Mouse (Mus musculus): Measurements from ENCODE around the gene Rhag. TPM values are rescaled to one million over a fixed set of nuclear protein-coding genes. Genes with fewer than 3 reads are reported as not detected.
A peak's percentile ranks its signal among the peaks of the same experiment; 100 is the strongest.

Gene Rhag
- 0.23 and 0.40 TPM in 2 replicates for polyA plus RNA-seq (2014; fragmentation: Nextera tagmentation; extraction: Ambion mirVana)

GRCm38 (mm10) chr17:40810934-40811333 lies at the start of gene Rhag:
TSS of gene Rhag (plus strand) at chr17:40811126.
- Histone ChIP-seq H3K27me3 (ENCODE audit: control insufficient read depth, insufficient read depth, low read length) (no peaks in the 10 kb centered on the region), H3K4me2 (replicated peaks; ENCODE audit: low read depth, low read length) (no peak within 1 kb of the TSS), H3K4me3 (ENCODE audit: low read length) (no peak within 1 kb of the TSS), H3K27ac (ENCODE audit: low read depth, low read length) (no peak within 1 kb of the TSS), H3K9ac (ENCODE audit: low read depth, low read length) (no peak within 1 kb of the TSS), H3K9me3 (ENCODE audit: control insufficient read depth, low read length) (no peaks in the 10 kb centered on the region), H3K4me1 (ENCODE audit: control insufficient read depth, insufficient read depth, low read length) (no peaks in the 10 kb centered on the region), H3K36me3 (ENCODE audit: control insufficient read depth, insufficient read depth, low read length) (no peaks in the 10 kb centered on the region)
- no peak for ATAC-seq (ENCODE audit: low FRiP score, low TSS enrichment)
- 59% methylated on average over 1 of the region's 1 CpGs for WGBS

- Histone ChIP-seq H3K27ac (ENCODE audit: low read depth, low read length) (no peak overlapping the region), H3K4me3 (ENCODE audit: low read length) (no peak overlapping the region), H3K9ac (ENCODE audit: low read depth, low read length) (no peak overlapping the region), H3K9me3 (ENCODE audit: control insufficient read depth, low read length) (no peaks in the 10 kb centered on the region), H3K36me3 (ENCODE audit: control insufficient read depth, insufficient read depth, low read length) (no peaks in the 10 kb centered on the region), H3K27me3 (ENCODE audit: control insufficient read depth, insufficient read depth, low read length) (no peaks in the 10 kb centered on the region), H3K4me1 (ENCODE audit: control insufficient read depth, insufficient read depth, low read length) (no peaks in the 10 kb centered on the region), H3K4me2 (replicated peaks; ENCODE audit: low read depth, low read length) (no peak overlapping the region)
- ATAC-seq (ENCODE audit: low FRiP score, low TSS enrichment) = no peak
- WGBS = 83% methylated on average over 4 of the region's 4 CpGs
Observed at GRCm38 (mm10) chr17:40763662-40764061, 47.3 kb upstream of the Rhag start.

- Histone ChIP-seq H3K9ac (ENCODE audit: low read depth, low read length) (no peak overlapping the region), H3K4me2 (replicated peaks; ENCODE audit: low read depth, low read length) (no peak overlapping the region), H3K36me3 (ENCODE audit: control insufficient read depth, insufficient read depth, low read length) (no peaks in the 10 kb centered on the region), H3K27ac (ENCODE audit: low read depth, low read length) (no peak overlapping the region), H3K27me3 (ENCODE audit: control insufficient read depth, insufficient read depth, low read length) (no peaks in the 10 kb centered on the region), H3K4me1 (ENCODE audit: control insufficient read depth, insufficient read depth, low read length) (no peaks in the 10 kb centered on the region), H3K4me3 (ENCODE audit: low read length) (no peak overlapping the region), H3K9me3 (ENCODE audit: control insufficient read depth, low read length) (no peaks in the 10 kb centered on the region)
- whole genome bisulfite sequencing = 89% methylated on average over 1 of the region's 1 CpGs
- ATAC-seq (ENCODE audit: low FRiP score, low TSS enrichment) = no peak
Observed at GRCm38 (mm10) chr17:40767120-40767519, 43.8 kb upstream of the Rhag start.

- H3K27ac ChIP-seq (ENCODE audit: low read depth, low read length) = no peak overlapping the region
- H3K4me1 ChIP-seq (ENCODE audit: control insufficient read depth, insufficient read depth, low read length) = no peaks in the 10 kb centered on the region
- no peaks in the 10 kb centered on the region for H3K27me3 ChIP-seq (ENCODE audit: control insufficient read depth, insufficient read depth, low read length)
- no peak for ATAC-seq (ENCODE audit: low FRiP score, low TSS enrichment)
- H3K9ac ChIP-seq (ENCODE audit: low read depth, low read length) = no peak overlapping the region
- no peak overlapping the region for H3K4me2 ChIP-seq (replicated peaks; ENCODE audit: low read depth, low read length)
- no peaks in the 10 kb centered on the region for H3K36me3 ChIP-seq (ENCODE audit: control insufficient read depth, insufficient read depth, low read length)
- no peaks in the 10 kb centered on the region for H3K9me3 ChIP-seq (ENCODE audit: control insufficient read depth, low read length)
- no peak overlapping the region for H3K4me3 ChIP-seq (ENCODE audit: low read length)
Observed at GRCm38 (mm10) chr17:40789877-40790276, 21.0 kb upstream of the Rhag start.

- 56% methylated on average over 20 of the region's 20 CpGs for WGBS
- H3K27ac ChIP-seq (ENCODE audit: low read depth, low read length) = no peak overlapping the region
- H3K4me3 ChIP-seq (ENCODE audit: low read length) = no peak overlapping the region
- ATAC-seq (ENCODE audit: low FRiP score, low TSS enrichment) = no peak
- H3K4me1 ChIP-seq (ENCODE audit: control insufficient read depth, insufficient read depth, low read length) = no peaks in the 10 kb centered on the region
- H3K9me3 ChIP-seq (ENCODE audit: control insufficient read depth, low read length) = no peaks in the 10 kb centered on the region
- no peaks in the 10 kb centered on the region for H3K36me3 ChIP-seq (ENCODE audit: control insufficient read depth, insufficient read depth, low read length)
- H3K9ac ChIP-seq (ENCODE audit: low read depth, low read length) = no peak overlapping the region
- no peak overlapping the region for H3K4me2 ChIP-seq (replicated peaks; ENCODE audit: low read depth, low read length)
- no peaks in the 10 kb centered on the region for H3K27me3 ChIP-seq (ENCODE audit: control insufficient read depth, insufficient read depth, low read length)
Observed at GRCm38 (mm10) chr17:40793921-40794854, 16.7 kb upstream of the Rhag start.

GRCm38 (mm10) chr17:40802707-40803340 lies 8.1 kb upstream of the Rhag start:
- Histone ChIP-seq H3K9ac (ENCODE audit: low read depth, low read length) (no peak overlapping the region), H3K9me3 (ENCODE audit: control insufficient read depth, low read length) (no peaks in the 10 kb centered on the region), H3K4me3 (ENCODE audit: low read length) (no peak overlapping the region), H3K36me3 (ENCODE audit: control insufficient read depth, insufficient read depth, low read length) (no peaks in the 10 kb centered on the region), H3K4me2 (replicated peaks; ENCODE audit: low read depth, low read length) (no peak overlapping the region), H3K4me1 (ENCODE audit: control insufficient read depth, insufficient read depth, low read length) (no peaks in the 10 kb centered on the region), H3K27me3 (ENCODE audit: control insufficient read depth, insufficient read depth, low read length) (no peaks in the 10 kb centered on the region), H3K27ac (ENCODE audit: low read depth, low read length) (no peak overlapping the region)
- WGBS = 88% methylated on average over 3 of the region's 3 CpGs
- no peak for ATAC-seq (ENCODE audit: low FRiP score, low TSS enrichment)

- H3K27me3 ChIP-seq (ENCODE audit: control insufficient read depth, insufficient read depth, low read length) = no peaks in the 10 kb centered on the region
- 33% methylated on average over 3 of the region's 3 CpGs for WGBS
- no peaks in the 10 kb centered on the region for H3K36me3 ChIP-seq (ENCODE audit: control insufficient read depth, insufficient read depth, low read length)
- no peaks in the 10 kb centered on the region for H3K4me1 ChIP-seq (ENCODE audit: control insufficient read depth, insufficient read depth, low read length)
- no peak overlapping the region for H3K27ac ChIP-seq (ENCODE audit: low read depth, low read length)
- H3K9ac ChIP-seq (ENCODE audit: low read depth, low read length) = no peak overlapping the region
- no peak overlapping the region for H3K4me3 ChIP-seq (ENCODE audit: low read length)
- no peak for ATAC-seq (ENCODE audit: low FRiP score, low TSS enrichment)
- H3K4me2 ChIP-seq (replicated peaks; ENCODE audit: low read depth, low read length) = no peak overlapping the region
- no peaks in the 10 kb centered on the region for H3K9me3 ChIP-seq (ENCODE audit: control insufficient read depth, low read length)
Observed at GRCm38 (mm10) chr17:40806550-40806949, 4.4 kb upstream of the Rhag start.

GRCm38 (mm10) chr17:40806953-40807572 lies 3.9 kb upstream of the Rhag start, which contains the start of gene Crisp2:
TSS of gene Crisp2 (minus strand) at chr17:40807003.
- Histone ChIP-seq H3K36me3 (ENCODE audit: control insufficient read depth, insufficient read depth, low read length) (no peaks in the 10 kb centered on the region), H3K9me3 (ENCODE audit: control insufficient read depth, low read length) (no peaks in the 10 kb centered on the region), H3K27me3 (ENCODE audit: control insufficient read depth, insufficient read depth, low read length) (no peaks in the 10 kb centered on the region), H3K4me2 (replicated peaks; ENCODE audit: low read depth, low read length) (no peak within 1 kb of the TSS), H3K4me1 (ENCODE audit: control insufficient read depth, insufficient read depth, low read length) (no peaks in the 10 kb centered on the region), H3K9ac (ENCODE audit: low read depth, low read length) (no peak within 1 kb of the TSS), H3K4me3 (ENCODE audit: low read length) (no peak within 1 kb of the TSS), H3K27ac (ENCODE audit: low read depth, low read length) (no peak within 1 kb of the TSS)
- WGBS = 9% methylated on average over 2 of the region's 2 CpGs
- peak; percentile 55; the same call in 1 of the 2 replicates for ATAC-seq (ENCODE audit: low FRiP score, low TSS enrichment)

- no peaks in the 10 kb centered on the region for H3K9me3 ChIP-seq (ENCODE audit: control insufficient read depth, low read length)
- no peaks in the 10 kb centered on the region for H3K36me3 ChIP-seq (ENCODE audit: control insufficient read depth, insufficient read depth, low read length)
- no peak overlapping the region for H3K4me3 ChIP-seq (ENCODE audit: low read length)
- H3K9ac ChIP-seq (ENCODE audit: low read depth, low read length) = no peak overlapping the region
- H3K27me3 ChIP-seq (ENCODE audit: control insufficient read depth, insufficient read depth, low read length) = no peaks in the 10 kb centered on the region
- no peak for ATAC-seq (ENCODE audit: low FRiP score, low TSS enrichment)
- H3K27ac ChIP-seq (ENCODE audit: low read depth, low read length) = no peak overlapping the region
- H3K4me1 ChIP-seq (ENCODE audit: control insufficient read depth, insufficient read depth, low read length) = no peaks in the 10 kb centered on the region
- H3K4me2 ChIP-seq (replicated peaks; ENCODE audit: low read depth, low read length) = no peak overlapping the region
Observed at GRCm38 (mm10) chr17:40808071-40808470, 2.9 kb upstream of the Rhag start.

All from kidney, embryonic 14.5 days (tissue).